Mouse (Mus musculus) bone marrow, adult 2 months (tissue): Measurements from ENCODE around the gene Mgme1. TPM values are rescaled to one million over a fixed set of nuclear protein-coding genes. Genes with fewer than 3 reads are reported as not detected.

Experiments
- H3K27ac ChIP-seq: fragments of 200-500 bp; 2 replicates; pipeline ENCODE4 v1.5.1; 2012; ENCODE audit warnings: low read depth, mild to moderate bottlenecking, control low read depth, inconsistent platforms, low read length; ENCODE audit not compliant: control insufficient read depth, poor library complexity, insufficient read depth
- H3K4me1 ChIP-seq: fragments of 200-500 bp; 2 replicates; pipeline ENCODE4 v1.6.1; 2011; ENCODE audit warnings: low read length; ENCODE audit not compliant: control insufficient read depth, insufficient read depth
- H3K4me3 ChIP-seq: fragments of 200-500 bp; replicated peaks from 2 replicates; pipeline ENCODE3; 2011; ENCODE audit warnings: mild to moderate bottlenecking, low read depth, low read length, control low read depth; ENCODE audit not compliant: control insufficient read depth
- CTCF ChIP-seq: fragments of 200-500 bp; IDR thresholded peaks from 2 replicates; pipeline ENCODE4 v1.5.1; 2011; ENCODE audit warnings: low read length, control low read depth; ENCODE audit not compliant: control insufficient read depth, insufficient read depth
- POLR2A ChIP-seq: fragments of 200-500 bp; IDR thresholded peaks from 2 replicates; pipeline ENCODE4 v1.6.1; 2011; ENCODE audit warnings: low read depth, mild to moderate bottlenecking, control low read depth, low read length, borderline replicate concordance; ENCODE audit not compliant: control insufficient read depth
- WGBS: fragments of 180-500 bp; shearing (Covaris S2); methylation state at CpG from one replicate; pipeline ENCODE4 v1.1.7; 2018; 5-methylcytosine and 5-hydroxymethylcytosine counted together
- polyA plus RNA-seq: library from polyadenylated mRNA; stranded (reverse); fragments of >200 nt; gene quantifications from 2 replicates; pipeline ENCODE4 v1.2.4, GENCODE M21; 2011; ENCODE audit warnings: low replicate concordance; ENCODE audit not compliant: missing spikeins, insufficient read depth, insufficient read length

Mgme1 gene
- polyA plus RNA-seq, 1 experiment: 5.5 TPM

DNA sequence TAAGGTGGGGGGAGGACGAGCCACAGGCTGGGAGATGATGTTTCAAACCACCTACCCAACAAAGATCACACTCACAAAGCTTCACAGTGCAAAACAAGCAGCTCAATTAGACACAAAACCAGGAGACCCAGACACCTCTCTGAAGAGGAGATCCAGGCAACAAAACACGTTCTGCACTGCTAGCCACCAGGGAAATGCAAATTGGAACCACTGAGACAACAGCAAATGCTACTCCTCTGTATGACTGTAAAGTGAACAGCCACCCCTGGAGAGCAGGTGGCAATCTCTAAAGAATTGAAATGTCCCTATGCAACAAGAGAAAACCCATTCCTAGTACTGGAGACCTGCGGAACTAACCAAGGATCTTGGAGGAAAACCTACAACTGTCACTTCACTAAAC lies 36.9 kb upstream of the Mgme1 start:
- 65% methylated on average over 3 of the region's 3 CpGs for WGBS
- TF ChIP-seq CTCF: no peak
- no peak for TF ChIP-seq POLR2A
- H3K4me3 ChIP-seq: no peak overlapping the region
- peak overlapping the region; percentile 76; the same call in 1 of the 2 replicates for H3K27ac ChIP-seq
- peaks cover 8% of the 10 kb centered on the region for H3K4me1 ChIP-seq

DNA sequence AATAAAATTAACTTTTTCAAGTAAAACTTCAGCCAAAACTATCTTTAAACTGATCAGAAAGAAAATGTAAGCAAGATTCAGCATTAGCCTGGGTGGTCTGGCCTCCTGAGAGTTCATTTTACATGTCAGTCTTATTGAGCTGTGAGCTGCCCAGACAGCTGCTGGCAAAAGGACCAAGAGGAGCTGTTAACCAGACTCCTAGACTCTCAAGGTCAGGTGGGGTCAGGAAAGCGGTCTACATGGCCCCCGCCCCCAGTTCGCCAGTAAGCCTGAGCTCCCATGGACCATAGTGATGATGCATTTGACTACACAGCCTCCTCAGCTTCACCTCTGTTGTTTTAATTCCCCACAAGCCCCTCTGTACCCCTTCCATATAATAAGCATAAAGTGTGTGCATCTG lies 34.7 kb upstream of the Mgme1 start:
- WGBS: 81% methylated on average over 3 of the region's 3 CpGs
- no peak overlapping the region for H3K27ac ChIP-seq
- TF ChIP-seq CTCF: no peak
- no peak for TF ChIP-seq POLR2A
- H3K4me1 ChIP-seq: peaks cover 11% of the 10 kb centered on the region
- H3K4me3 ChIP-seq: no peak overlapping the region

DNA sequence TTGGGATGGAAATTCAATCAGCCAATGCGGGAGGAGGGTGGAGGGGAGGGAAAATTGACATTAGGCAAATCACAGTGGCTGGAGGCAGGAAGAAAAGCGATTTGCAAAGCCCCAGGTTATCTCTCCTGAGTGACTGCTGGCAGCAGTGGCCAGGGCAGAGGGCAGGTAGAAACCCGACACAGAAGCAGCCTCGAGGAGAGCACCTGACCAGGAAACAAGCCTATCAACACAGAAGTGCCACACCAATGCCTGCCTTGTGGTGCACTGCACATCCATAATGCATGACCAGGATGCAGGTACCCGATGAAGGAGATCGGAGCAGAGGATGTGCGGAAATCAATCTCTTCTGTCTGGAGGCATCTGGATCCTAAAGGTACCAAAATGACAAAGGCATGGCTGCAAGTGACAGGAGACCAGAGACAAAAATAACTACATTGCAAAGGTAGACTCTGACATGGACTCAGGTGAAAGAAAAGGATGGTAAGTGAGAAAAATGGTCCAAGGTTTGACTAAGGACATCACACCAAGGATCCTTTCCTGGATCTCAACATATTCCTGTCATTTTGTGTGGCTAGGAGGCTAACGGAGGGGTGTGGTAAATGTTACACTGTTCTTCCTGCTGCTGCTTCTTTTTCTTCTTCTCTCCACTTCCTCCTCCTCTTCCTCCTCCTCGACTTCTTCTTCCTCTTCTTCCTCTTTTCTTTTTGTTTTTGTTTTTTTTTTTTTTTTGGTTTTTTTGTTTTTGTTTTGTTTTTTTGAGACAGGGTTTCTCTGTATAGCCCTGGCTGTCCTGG lies 33.5 kb upstream of the Mgme1 start:
- Histone ChIP-seq H3K27ac (no peak overlapping the region), H3K4me3 (no peak overlapping the region), H3K4me1 (peaks cover 7% of the 10 kb centered on the region)
- WGBS: 64% methylated on average over 9 of the region's 9 CpGs
- TF ChIP-seq CTCF (no peak), POLR2A (no peak)

DNA sequence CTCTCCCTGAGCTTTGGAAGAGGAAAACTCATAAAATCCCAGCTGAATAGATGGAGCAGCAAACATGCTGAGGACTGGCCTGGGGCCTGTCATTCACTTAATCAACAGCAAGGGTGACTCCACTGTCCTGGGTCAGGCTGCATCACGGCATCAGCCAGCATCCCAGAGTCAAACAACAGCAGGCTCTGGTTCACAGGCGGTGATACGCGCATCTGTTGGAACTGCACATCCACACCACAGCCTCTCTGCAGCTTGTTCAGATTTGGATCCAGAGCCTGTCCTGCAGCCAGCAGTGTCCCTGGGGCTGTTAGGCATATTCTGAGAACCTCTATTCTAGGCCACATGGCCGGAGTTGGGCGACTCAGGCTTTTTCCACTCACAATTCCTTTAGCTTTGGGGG lies 32.1 kb upstream of the Mgme1 start:
- no peak overlapping the region for H3K4me3 ChIP-seq
- TF ChIP-seq POLR2A: no peak
- no peak for TF ChIP-seq CTCF
- peaks cover 7% of the 10 kb centered on the region for H3K4me1 ChIP-seq
- 87% methylated on average over 6 of the region's 6 CpGs for WGBS
- H3K27ac ChIP-seq: no peak overlapping the region

DNA sequence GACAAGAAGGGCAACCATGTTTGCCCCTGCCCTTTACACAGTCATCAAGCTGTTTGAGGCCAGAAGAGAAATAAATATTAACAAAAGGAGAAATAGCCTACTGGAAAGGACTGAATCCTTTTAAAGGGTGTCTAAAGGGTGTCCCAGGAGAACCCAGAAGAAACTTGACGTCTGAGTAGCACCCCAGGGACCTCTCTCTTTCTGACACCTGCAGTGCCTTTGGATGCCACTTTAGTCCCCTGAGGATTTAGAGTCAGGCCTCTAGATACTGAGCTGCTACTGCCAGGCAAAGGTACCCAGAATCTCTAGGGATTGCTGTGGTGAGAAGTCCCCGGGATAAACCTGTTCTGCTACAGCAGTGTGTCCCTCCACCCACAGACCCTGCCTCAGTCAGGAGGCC lies 31.1 kb upstream of the Mgme1 start:
- 64% methylated on average over 2 of the region's 2 CpGs for WGBS
- H3K4me1 ChIP-seq: peaks cover 7% of the 10 kb centered on the region
- H3K27ac ChIP-seq: peak overlapping the region; percentile 0; the same call in 1 of the 2 replicates
- no peak overlapping the region for H3K4me3 ChIP-seq
- no peak for TF ChIP-seq POLR2A
- no peak for TF ChIP-seq CTCF

DNA sequence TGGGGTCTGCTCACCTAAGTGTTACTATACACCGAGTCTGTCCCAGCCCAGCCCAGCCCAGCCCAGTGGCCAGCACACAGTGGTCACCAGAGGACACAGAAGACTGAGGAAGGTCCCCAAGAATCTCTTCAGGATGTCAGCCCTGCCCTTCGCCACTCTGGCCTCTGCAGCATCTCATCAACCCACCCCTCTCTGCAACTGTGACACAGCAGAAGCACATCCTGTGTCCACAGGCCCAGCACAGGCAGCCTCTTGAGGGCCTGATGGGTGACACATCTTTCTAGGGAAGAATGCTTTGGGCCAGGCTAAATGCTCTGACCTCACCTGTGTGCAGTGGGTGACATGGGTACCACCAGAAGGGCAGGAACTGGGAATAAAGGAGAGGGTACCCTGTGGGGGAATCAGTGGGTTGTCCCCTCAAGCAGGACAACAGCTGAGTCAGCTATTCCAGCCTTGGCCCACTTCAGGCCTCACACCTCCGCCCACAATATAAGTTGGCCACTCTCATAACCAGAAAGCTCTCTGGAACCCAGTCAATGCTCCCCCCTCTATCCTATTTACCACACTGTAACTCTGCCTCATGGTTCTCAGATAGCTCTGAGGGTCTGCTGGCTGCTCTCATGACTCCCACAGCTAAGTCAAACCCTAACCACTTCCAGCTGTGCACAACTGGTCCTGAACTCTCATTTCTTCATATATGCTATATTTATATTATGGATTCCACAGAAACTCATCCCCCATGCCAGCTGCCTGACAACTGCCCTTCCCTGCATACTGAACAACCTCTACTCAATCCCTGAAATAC lies 30.2 kb upstream of the Mgme1 start:
- WGBS: 65% methylated on average over 3 of the region's 3 CpGs
- Histone ChIP-seq H3K4me3 (no peak overlapping the region), H3K27ac (0 out of 2 replicates have a peak overlapping the region, but pooled peaks have one; percentile 0), H3K4me1 (peaks cover 7% of the 10 kb centered on the region)
- TF ChIP-seq CTCF (no peak), POLR2A (no peak)

DNA sequence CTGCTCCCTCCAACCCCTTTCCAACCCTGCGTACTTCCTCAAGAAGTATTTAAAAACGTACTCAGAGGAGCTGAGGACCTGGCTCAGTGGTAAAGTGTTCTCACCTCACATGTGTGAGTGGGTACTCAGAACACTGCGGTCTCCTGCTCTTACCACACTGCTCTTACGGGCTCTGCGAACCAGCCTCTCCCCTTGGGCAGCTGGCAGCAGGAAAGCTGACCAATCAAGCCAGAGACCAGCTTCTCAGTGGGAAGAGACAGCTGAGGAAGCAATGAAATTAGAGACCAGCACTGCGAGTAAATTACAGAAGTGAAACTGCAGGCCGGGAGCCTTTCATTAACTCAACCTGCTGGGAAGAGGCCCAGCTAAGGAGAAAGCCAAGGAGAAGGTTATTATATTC lies 25.0 kb upstream of the Mgme1 start:
- H3K4me3 ChIP-seq: no peak overlapping the region
- H3K4me1 ChIP-seq: peaks cover 8% of the 10 kb centered on the region; the same call in 1 of the 2 replicates
- no peak for TF ChIP-seq POLR2A
- no peak for TF ChIP-seq CTCF
- WGBS: 4% methylated on average over 7 of the region's 7 CpGs
- H3K27ac ChIP-seq: peak overlapping the region; percentile 50

DNA sequence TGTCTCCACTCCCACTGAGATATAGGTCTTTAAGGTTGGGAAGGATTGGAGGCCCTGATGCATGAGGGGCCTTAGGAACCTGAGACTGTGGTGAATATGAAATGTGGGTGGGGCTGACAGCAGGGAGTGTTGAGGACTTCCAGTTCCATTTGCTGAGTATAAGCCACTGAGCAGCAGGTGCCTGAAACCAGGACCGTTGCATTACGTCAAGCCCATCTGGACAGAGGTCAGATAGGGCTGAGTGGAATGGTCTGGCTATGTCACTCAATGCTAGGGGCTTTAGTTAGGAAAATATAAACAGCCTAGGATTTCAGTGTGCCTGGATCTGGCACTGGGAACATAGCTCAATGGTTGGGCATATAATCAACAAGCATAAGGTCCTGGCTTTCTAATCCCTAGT lies 24.2 kb upstream of the Mgme1 start:
- Histone ChIP-seq H3K4me1 (peaks cover 8% of the 10 kb centered on the region; the same call in 1 of the 2 replicates), H3K27ac (peak overlapping the region; percentile 50; the same call in 1 of the 2 replicates), H3K4me3 (no peak overlapping the region)
- WGBS: 51% methylated on average over 2 of the region's 2 CpGs
- TF ChIP-seq CTCF (no peak), POLR2A (no peak)

DNA sequence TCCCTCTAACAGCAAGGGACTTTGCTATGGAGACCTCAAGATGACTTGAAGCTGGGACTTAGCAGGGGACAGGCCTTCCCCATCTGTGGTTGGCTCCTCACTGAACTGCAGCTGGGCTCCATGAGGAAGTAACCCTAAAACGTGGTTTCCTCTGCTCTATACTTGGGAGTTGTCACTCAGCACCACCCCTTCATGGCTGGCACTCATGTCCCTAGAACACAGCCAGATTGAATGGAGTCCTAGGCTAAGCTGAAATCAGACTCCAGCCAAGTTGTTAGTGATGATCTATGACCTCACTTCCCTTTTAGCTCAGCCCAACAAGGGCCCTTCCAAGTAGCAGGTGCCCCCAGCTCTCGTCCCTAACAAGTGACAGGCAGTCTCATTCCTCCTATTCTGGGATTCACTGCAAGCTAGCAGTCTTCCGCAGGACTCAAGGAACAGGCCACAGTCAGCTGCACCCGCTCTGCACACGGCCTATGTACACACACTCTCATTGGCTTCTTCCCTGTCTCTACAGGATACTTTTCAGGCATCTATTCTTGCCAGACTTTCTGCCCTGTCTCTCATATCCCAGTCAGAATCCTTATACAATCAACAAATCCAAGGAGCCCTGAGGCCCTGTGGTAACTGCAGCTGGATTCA lies 23.0 kb upstream of the Mgme1 start:
- Histone ChIP-seq H3K27ac (peak overlapping the region; percentile 73), H3K4me3 (no peak overlapping the region), H3K4me1 (peaks cover 8% of the 10 kb centered on the region; the same call in 1 of the 2 replicates)
- TF ChIP-seq CTCF: no peak
- no peak for TF ChIP-seq POLR2A
- WGBS: 25% methylated on average over 5 of the region's 5 CpGs
